Mouse (Mus musculus): ENCODE measurements around the gene Arhgef38. TPM values are rescaled to one million over a fixed set of nuclear protein-coding genes. Genes with fewer than 3 reads are reported as not detected.

Arhgef38 gene
- polyA plus RNA-seq, 1 experiment from 2014 or later: 0.04 TPM

DNA sequence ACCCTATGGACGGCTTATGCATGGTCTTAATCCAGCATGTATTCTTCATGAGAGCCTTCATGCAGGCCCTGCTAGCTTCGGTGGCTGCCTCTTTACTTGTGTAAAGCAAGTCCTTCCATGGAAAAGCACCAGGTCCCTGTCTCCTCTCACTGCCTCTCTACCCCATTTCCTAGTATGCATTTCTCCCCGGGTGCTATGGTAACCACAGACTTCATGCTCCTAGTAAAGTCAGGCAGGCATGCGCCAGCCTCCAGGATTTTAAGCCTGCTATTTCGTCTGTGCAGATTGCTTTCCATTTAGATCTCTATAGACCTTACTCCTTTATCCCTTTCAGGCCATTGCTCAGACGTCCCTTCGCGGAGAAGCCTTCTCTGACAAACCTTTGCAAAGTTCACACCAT is 80.1 kb downstream of the Arhgef38 start:
- H3K36me3 ChIP-seq (ENCODE audit: control insufficient read depth, insufficient read depth, low read length): no peaks in the 10 kb centered on the region
- no peak overlapping the region for H3K9ac ChIP-seq (ENCODE audit: low read depth, low read length)
- ATAC-seq: peak; percentile 81
- H3K4me3 ChIP-seq (ENCODE audit: low read length): no peak overlapping the region
- no peak overlapping the region for H3K27ac ChIP-seq (ENCODE audit: low read depth, low read length)
- WGBS: 51% methylated on average over 8 of the region's 8 CpGs
- H3K9me3 ChIP-seq (ENCODE audit: control insufficient read depth, low read length): no peaks in the 10 kb centered on the region
- H3K4me2 ChIP-seq (ENCODE audit: low read length): no peak overlapping the region
- no peaks in the 10 kb centered on the region for H3K4me1 ChIP-seq (ENCODE audit: control insufficient read depth, insufficient read depth, low read depth, low read length)
- no peaks in the 10 kb centered on the region for H3K27me3 ChIP-seq (replicated peaks; ENCODE audit: control insufficient read depth, insufficient read depth, low read length)

DNA sequence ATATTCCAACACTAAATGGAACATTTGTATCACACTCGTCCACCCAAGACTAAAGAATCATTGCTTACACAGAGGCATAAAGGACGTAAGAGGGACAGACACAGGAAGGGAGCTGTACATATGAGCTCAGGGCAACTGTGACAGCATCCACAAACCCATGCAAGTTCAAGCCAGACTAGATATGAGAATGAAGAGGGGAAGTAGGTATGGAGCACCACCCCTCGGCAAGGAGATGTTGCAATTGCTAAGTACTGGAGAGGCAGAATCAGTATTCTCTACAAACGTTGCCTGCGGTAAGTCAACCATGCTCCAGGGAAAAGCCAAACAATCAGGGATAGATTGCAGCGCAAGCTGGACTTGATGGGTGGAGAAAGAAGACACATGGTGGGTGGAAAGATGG is 81.1 kb downstream of the Arhgef38 start:
- Histone ChIP-seq H3K36me3 (ENCODE audit: control insufficient read depth, insufficient read depth, low read length) (no peaks in the 10 kb centered on the region), H3K4me2 (ENCODE audit: low read length) (no peak overlapping the region), H3K4me3 (ENCODE audit: low read length) (no peak overlapping the region), H3K4me1 (ENCODE audit: control insufficient read depth, insufficient read depth, low read depth, low read length) (no peaks in the 10 kb centered on the region), H3K27me3 (replicated peaks; ENCODE audit: control insufficient read depth, insufficient read depth, low read length) (no peaks in the 10 kb centered on the region), H3K9me3 (ENCODE audit: control insufficient read depth, low read length) (no peaks in the 10 kb centered on the region), H3K9ac (ENCODE audit: low read depth, low read length) (no peak overlapping the region), H3K27ac (ENCODE audit: low read depth, low read length) (no peak overlapping the region)
- WGBS: 76% methylated on average over 6 of the region's 6 CpGs
- no peak for ATAC-seq

DNA sequence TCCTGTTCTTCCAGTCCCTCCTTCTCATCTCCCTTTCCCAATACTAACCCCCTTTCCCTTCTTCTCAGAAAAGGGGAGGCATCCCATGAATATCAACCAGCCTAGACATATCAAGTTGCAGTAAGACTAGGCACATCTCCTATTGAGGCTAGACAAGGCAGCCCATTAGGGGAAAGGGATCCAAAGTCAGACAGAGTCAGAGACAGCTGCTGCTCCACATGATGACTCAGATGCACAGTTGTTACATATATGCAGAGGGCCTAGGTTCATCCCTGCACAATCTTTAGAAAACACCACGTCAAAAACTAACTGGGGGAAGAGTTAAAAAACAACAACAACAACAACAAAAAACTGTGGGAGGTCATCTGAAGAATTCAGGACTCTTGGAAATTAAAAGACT is 81.9 kb downstream of the Arhgef38 start:
- no peaks in the 10 kb centered on the region for H3K9me3 ChIP-seq (ENCODE audit: control insufficient read depth, low read length)
- ATAC-seq: no peak
- no peak overlapping the region for H3K4me2 ChIP-seq (ENCODE audit: low read length)
- no peaks in the 10 kb centered on the region for H3K36me3 ChIP-seq (ENCODE audit: control insufficient read depth, insufficient read depth, low read length)
- no peaks in the 10 kb centered on the region for H3K27me3 ChIP-seq (replicated peaks; ENCODE audit: control insufficient read depth, insufficient read depth, low read length)
- WGBS: 64% methylated on average over 1 of the region's 1 CpGs
- no peak overlapping the region for H3K4me3 ChIP-seq (ENCODE audit: low read length)
- no peaks in the 10 kb centered on the region for H3K4me1 ChIP-seq (ENCODE audit: control insufficient read depth, insufficient read depth, low read depth, low read length)
- no peak overlapping the region for H3K9ac ChIP-seq (ENCODE audit: low read depth, low read length)
- no peak overlapping the region for H3K27ac ChIP-seq (ENCODE audit: low read depth, low read length)

DNA sequence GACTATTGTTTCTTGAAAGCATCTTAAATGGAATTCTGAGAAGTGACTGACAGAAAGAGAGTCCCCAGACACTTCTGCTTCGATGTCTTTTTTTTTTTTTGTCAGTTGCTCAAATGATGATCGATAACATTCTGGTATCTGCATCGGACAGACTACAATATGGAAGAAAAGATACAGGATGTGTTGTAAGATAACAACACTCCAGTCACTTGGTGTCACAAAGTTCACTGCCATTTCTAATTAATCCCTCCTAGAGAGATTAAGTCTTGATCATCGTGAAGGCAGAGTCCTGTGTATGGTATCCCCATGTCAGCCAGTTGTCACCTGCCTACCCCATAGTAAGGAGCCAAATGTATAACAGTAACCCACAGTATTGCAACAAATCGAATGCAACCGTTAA is 83.1 kb downstream of the Arhgef38 start:
- no peak for ATAC-seq
- Histone ChIP-seq H3K27me3 (replicated peaks; ENCODE audit: control insufficient read depth, insufficient read depth, low read length) (no peaks in the 10 kb centered on the region; the same call in 1 of the 2 replicates), H3K27ac (ENCODE audit: low read depth, low read length) (no peak overlapping the region), H3K4me2 (ENCODE audit: low read length) (no peak overlapping the region), H3K36me3 (ENCODE audit: control insufficient read depth, insufficient read depth, low read length) (no peaks in the 10 kb centered on the region), H3K9me3 (ENCODE audit: control insufficient read depth, low read length) (no peaks in the 10 kb centered on the region), H3K4me1 (ENCODE audit: control insufficient read depth, insufficient read depth, low read depth, low read length) (no peaks in the 10 kb centered on the region), H3K9ac (ENCODE audit: low read depth, low read length) (no peak overlapping the region), H3K4me3 (ENCODE audit: low read length) (no peak overlapping the region)
- 78% methylated on average over 6 of the region's 6 CpGs for WGBS

DNA sequence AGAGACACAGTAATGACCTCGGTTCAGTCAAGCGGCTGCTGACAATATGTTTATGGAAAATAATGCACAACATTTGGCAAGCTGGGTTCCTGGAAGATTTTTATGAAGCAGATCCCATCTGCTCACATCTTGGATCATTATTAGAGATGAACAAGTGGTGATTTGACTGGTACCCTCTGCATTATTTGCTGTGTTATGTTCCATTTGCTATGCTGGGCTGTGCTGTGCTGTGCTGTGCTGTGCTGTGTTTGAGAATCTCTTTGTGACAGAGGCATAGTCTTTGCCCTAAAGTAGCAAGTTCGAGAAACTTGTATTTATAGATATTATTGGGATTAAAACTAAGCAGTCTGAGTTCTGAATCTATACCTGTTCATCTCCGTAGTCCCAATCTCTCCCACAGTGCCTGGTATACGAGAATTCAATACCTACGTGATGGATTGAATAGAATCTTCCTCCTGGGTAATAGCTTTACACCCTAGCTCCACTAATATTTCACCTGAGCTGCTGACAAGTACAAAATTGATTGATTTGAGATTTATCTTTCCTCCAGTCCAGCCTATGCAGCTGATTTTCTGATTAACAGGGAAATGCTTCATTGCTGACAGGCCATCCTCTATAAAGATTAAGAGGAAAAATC is 90.1 kb downstream of the Arhgef38 start:
- WGBS: 74% methylated on average over 6 of the region's 6 CpGs
- Histone ChIP-seq H3K36me3 (ENCODE audit: control insufficient read depth, insufficient read depth, low read length) (no peaks in the 10 kb centered on the region), H3K27ac (ENCODE audit: low read depth, low read length) (no peak overlapping the region), H3K4me1 (ENCODE audit: control insufficient read depth, insufficient read depth, low read depth, low read length) (no peaks in the 10 kb centered on the region), H3K4me2 (ENCODE audit: low read length) (no peak overlapping the region), H3K4me3 (ENCODE audit: low read length) (no peak overlapping the region), H3K9ac (ENCODE audit: low read depth, low read length) (no peak overlapping the region), H3K9me3 (ENCODE audit: control insufficient read depth, low read length) (no peaks in the 10 kb centered on the region), H3K27me3 (replicated peaks; ENCODE audit: control insufficient read depth, insufficient read depth, low read length) (no peaks in the 10 kb centered on the region; the same call in 1 of the 2 replicates)
- peak; percentile 64 for ATAC-seq

DNA sequence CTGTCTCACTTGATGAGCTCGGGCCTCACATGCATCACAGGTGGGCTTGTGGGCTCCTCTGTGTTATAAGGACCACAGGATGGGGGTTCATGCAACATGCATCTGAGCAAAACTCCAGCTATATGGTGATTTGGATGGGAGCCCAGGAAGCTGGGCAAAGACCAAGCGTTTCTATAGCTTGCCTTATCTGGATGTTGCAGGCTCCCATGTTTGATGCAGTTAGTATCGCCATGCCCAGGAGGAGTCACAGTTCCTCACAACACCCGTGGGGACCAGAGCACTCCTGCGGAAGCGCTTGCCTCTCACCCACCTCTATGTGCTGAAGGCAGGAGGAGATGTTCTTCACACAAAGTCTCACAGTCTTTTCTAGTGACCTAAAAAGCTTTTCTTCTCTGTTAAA is 92.9 kb downstream of the Arhgef38 start:
- Histone ChIP-seq H3K4me2 (ENCODE audit: low read length) (no peak overlapping the region), H3K4me1 (ENCODE audit: control insufficient read depth, insufficient read depth, low read depth, low read length) (no peaks in the 10 kb centered on the region), H3K27ac (ENCODE audit: low read depth, low read length) (no peak overlapping the region), H3K4me3 (ENCODE audit: low read length) (no peak overlapping the region), H3K9me3 (ENCODE audit: control insufficient read depth, low read length) (no peaks in the 10 kb centered on the region), H3K36me3 (ENCODE audit: control insufficient read depth, insufficient read depth, low read length) (no peaks in the 10 kb centered on the region), H3K9ac (ENCODE audit: low read depth, low read length) (no peak overlapping the region), H3K27me3 (replicated peaks; ENCODE audit: control insufficient read depth, insufficient read depth, low read length) (no peaks in the 10 kb centered on the region)
- ATAC-seq: no peak
- 91% methylated on average over 6 of the region's 6 CpGs for WGBS

GRCm38 (mm10) chr3:133132611-133133010 is 102.1 kb downstream of the Arhgef38 start:
- no peaks in the 10 kb centered on the region for H3K27me3 ChIP-seq (replicated peaks; ENCODE audit: control insufficient read depth, insufficient read depth, low read length)
- no peaks in the 10 kb centered on the region for H3K9me3 ChIP-seq (ENCODE audit: control insufficient read depth, low read length)
- no peaks in the 10 kb centered on the region for H3K4me1 ChIP-seq (ENCODE audit: control insufficient read depth, insufficient read depth, low read depth, low read length)
- no peaks in the 10 kb centered on the region for H3K36me3 ChIP-seq (ENCODE audit: control insufficient read depth, insufficient read depth, low read length)
- H3K4me2 ChIP-seq (ENCODE audit: low read length): no peak overlapping the region
- ATAC-seq: no peak
- H3K9ac ChIP-seq (ENCODE audit: low read depth, low read length): no peak overlapping the region
- H3K4me3 ChIP-seq (ENCODE audit: low read length): no peak overlapping the region
- WGBS: 55% methylated on average over 8 of the region's 8 CpGs
- no peak overlapping the region for H3K27ac ChIP-seq (ENCODE audit: low read depth, low read length)

GRCm38 (mm10) chr3:133131372-133131771 is 103.4 kb downstream of the Arhgef38 start:
- Histone ChIP-seq H3K4me1 (ENCODE audit: control insufficient read depth, insufficient read depth, low read depth, low read length) (no peaks in the 10 kb centered on the region), H3K36me3 (ENCODE audit: control insufficient read depth, insufficient read depth, low read length) (no peaks in the 10 kb centered on the region), H3K4me2 (ENCODE audit: low read length) (no peak overlapping the region), H3K27ac (ENCODE audit: low read depth, low read length) (no peak overlapping the region), H3K9ac (ENCODE audit: low read depth, low read length) (no peak overlapping the region), H3K4me3 (ENCODE audit: low read length) (no peak overlapping the region), H3K9me3 (ENCODE audit: control insufficient read depth, low read length) (no peaks in the 10 kb centered on the region), H3K27me3 (replicated peaks; ENCODE audit: control insufficient read depth, insufficient read depth, low read length) (no peaks in the 10 kb centered on the region)
- no peak for ATAC-seq
- 93% methylated on average over 5 of the region's 5 CpGs for WGBS

- Histone ChIP-seq H3K9me3 (ENCODE audit: control insufficient read depth, low read length) (no peaks in the 10 kb centered on the region), H3K4me1 (ENCODE audit: control insufficient read depth, insufficient read depth, low read depth, low read length) (no peaks in the 10 kb centered on the region), H3K4me3 (ENCODE audit: low read length) (no peak overlapping the region), H3K4me2 (ENCODE audit: low read length) (no peak overlapping the region), H3K9ac (ENCODE audit: low read depth, low read length) (no peak overlapping the region), H3K27ac (ENCODE audit: low read depth, low read length) (no peak overlapping the region), H3K27me3 (replicated peaks; ENCODE audit: control insufficient read depth, insufficient read depth, low read length) (no peaks in the 10 kb centered on the region), H3K36me3 (ENCODE audit: control insufficient read depth, insufficient read depth, low read length) (peaks cover 6% of the 10 kb centered on the region)
- ATAC-seq: no peak
- 60% methylated on average over 1 of the region's 1 CpGs for WGBS
Measured at GRCm38 (mm10) chr3:133113281-133113680, 121.5 kb downstream of the Arhgef38 start.

DNA sequence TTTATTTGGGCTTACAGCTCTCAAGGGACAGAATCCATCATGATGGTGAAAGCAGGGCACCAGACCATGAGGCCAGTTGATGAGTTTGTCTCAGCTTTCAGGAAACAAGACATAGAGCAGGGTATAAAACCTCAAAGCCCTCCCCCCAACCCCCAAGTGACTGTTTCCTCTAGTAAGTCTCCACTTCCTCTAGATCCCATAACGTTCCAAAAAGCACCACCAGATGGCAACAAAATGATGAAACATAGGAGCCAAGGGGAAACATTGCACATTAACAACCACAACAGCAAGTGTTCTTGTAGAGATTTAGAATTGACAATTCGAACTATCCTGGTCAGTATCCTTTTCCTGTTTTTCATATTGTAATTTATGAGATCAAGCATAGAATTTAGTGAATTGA is 123.0 kb downstream of the Arhgef38 start:
- 39% methylated on average over 2 of the region's 2 CpGs for WGBS
- no peak for ATAC-seq
- no peaks in the 10 kb centered on the region for H3K9me3 ChIP-seq (ENCODE audit: control insufficient read depth, low read length)

More for the DNA sequence above, 123.0 kb downstream of the Arhgef38 start:
- H3K27me3 ChIP-seq (replicated peaks; ENCODE audit: control insufficient read depth, insufficient read depth, low read length): no peaks in the 10 kb centered on the region
- H3K4me1 ChIP-seq (ENCODE audit: control insufficient read depth, insufficient read depth, low read depth, low read length): no peaks in the 10 kb centered on the region
- H3K4me3 ChIP-seq (ENCODE audit: low read length): no peak overlapping the region
- H3K9ac ChIP-seq (ENCODE audit: low read depth, low read length): no peak overlapping the region
- no peak overlapping the region for H3K27ac ChIP-seq (ENCODE audit: low read depth, low read length)
- H3K36me3 ChIP-seq (ENCODE audit: control insufficient read depth, insufficient read depth, low read length): peaks cover 13% of the 10 kb centered on the region
- no peak overlapping the region for H3K4me2 ChIP-seq (ENCODE audit: low read length)
